Mouse (Mus musculus) MEL (cell line): ENCODE data around the gene Arhgap9. TPM values are rescaled to one million over a fixed set of nuclear protein-coding genes. Genes with fewer than 3 reads are reported as not detected.
A peak's percentile ranks its signal among the peaks of the same experiment; 100 is the strongest.
"Not testable (repeated sequence)": the region's sequence is repeated elsewhere in the genome, so short reads cannot be mapped to it uniquely, and the experiment has no call there.

Experiments
- DNase-seq: peaks from one replicate; pipeline ENCODE4 v3.0.0; 2011; ENCODE audit warnings: low read depth, low spot score
- H3K27ac ChIP-seq: 2 replicates; pipeline ENCODE4 v1.5.1; 2012; ENCODE audit warnings: low read depth, mild to moderate bottlenecking, control low read depth, low read length, moderate library complexity; ENCODE audit not compliant: control insufficient read depth
- H3K27me3 ChIP-seq, 2 experiments: fragments of 150-350 bp in 1 of 2; sonication (generic) in 1 of 2; 2 replicates each; pipeline ENCODE4 v1.6.1; 2012; ENCODE audit warnings: low read length in 2 of 2, mild to moderate bottlenecking in 2 of 2, improper control_type of control experiment in 1 of 2, moderate library complexity in 1 of 2; ENCODE audit not compliant: insufficient read depth in 2 of 2, control insufficient read depth in 1 of 2
- H3K36me3 ChIP-seq, 2 experiments: 2 replicates each; pipeline ENCODE4 v1.6.1; 2012 to 2014; ENCODE audit warnings: low read length in 2 of 2, improper control_type of control experiment in 1 of 2, inconsistent platforms in 1 of 2, mild to moderate bottlenecking in 1 of 2; ENCODE audit not compliant: insufficient read depth in 2 of 2, control insufficient read depth in 1 of 2
- H3K4me1 ChIP-seq, 2 experiments: fragments of 150-350 bp in 1 of 2; sonication (generic) in 1 of 2; 2 replicates each; pipeline ENCODE4 v1.6.1; 2012; ENCODE audit warnings: low read length in 2 of 2, improper control_type of control experiment in 1 of 2, mild to moderate bottlenecking in 1 of 2; ENCODE audit not compliant: insufficient read depth in 2 of 2, control insufficient read depth in 1 of 2
- H3K4me3 ChIP-seq, 2 experiments: fragments of 150-350 bp in 1 of 2; sonication (generic) in 1 of 2; 2 replicates each; pipeline ENCODE4 v1.5.1; 2012; ENCODE audit warnings: low read depth in 2 of 2, low read length in 2 of 2, mild to moderate bottlenecking in 2 of 2, moderate library complexity in 2 of 2, control low read depth in 1 of 2, improper control_type of control experiment in 1 of 2; ENCODE audit not compliant: control insufficient read depth in 1 of 2, insufficient read depth in 1 of 2
- H3K79me2 ChIP-seq: 2 replicates; pipeline ENCODE4 v1.6.1; 2012; ENCODE audit warnings: mild to moderate bottlenecking, low read length, moderate library complexity; ENCODE audit not compliant: control insufficient read depth, poor library complexity, insufficient read depth
- H3K9ac ChIP-seq: 2 replicates; pipeline ENCODE4 v1.6.1; 2012; ENCODE audit warnings: low read depth, mild to moderate bottlenecking, control low read depth, low read length, moderate library complexity; ENCODE audit not compliant: control insufficient read depth, poor library complexity, severe bottlenecking
- H3K9me3 ChIP-seq: fragments of 150-350 bp; sonication (generic); replicated peaks from 2 replicates; pipeline ENCODE4 v1.6.1; 2012; ENCODE audit warnings: mild to moderate bottlenecking, low read length, improper control_type of control experiment, moderate library complexity; ENCODE audit not compliant: insufficient read depth
- CTCF ChIP-seq, 3 experiments: IDR thresholded peaks in 2 of 3; conservative IDR thresholded peaks in 1 of 3; 2 replicates each; pipeline ENCODE4 v1.5.1; 2011 to 2012; ENCODE audit warnings: low read length in 3 of 3, low read depth in 2 of 3, mild to moderate bottlenecking in 2 of 3, improper control_type of control experiment in 1 of 3, inconsistent platforms in 1 of 3, mixed read lengths in 1 of 3, moderate library complexity in 1 of 3; ENCODE audit not compliant: control insufficient read depth in 1 of 3, insufficient read depth in 1 of 3, poor library complexity in 1 of 3, severe bottlenecking in 1 of 3
- EP300 ChIP-seq, 2 experiments: IDR thresholded peaks; 2 replicates each; pipeline ENCODE4 v1.6.1; 2011; ENCODE audit warnings: improper control_type of control experiment in 2 of 2, low read length in 2 of 2, low read depth in 1 of 2, mild to moderate bottlenecking in 1 of 2
- ETS1 ChIP-seq: IDR thresholded peaks from 2 replicates; pipeline ENCODE4 v1.6.1; 2012; ENCODE audit warnings: low read depth, mild to moderate bottlenecking, inconsistent platforms, low read length, improper control_type of control experiment, moderate library complexity
- MAX ChIP-seq: IDR thresholded peaks from 2 replicates; pipeline ENCODE4 v1.6.1; 2011; ENCODE audit warnings: low read length, improper control_type of control experiment
- RCOR1 ChIP-seq: IDR thresholded peaks from 2 replicates; pipeline ENCODE4 v1.6.1; 2012; ENCODE audit warnings: low read depth, mild to moderate bottlenecking, inconsistent platforms, low read length, improper control_type of control experiment
- TBP ChIP-seq: IDR thresholded peaks from 2 replicates; pipeline ENCODE4 v1.8.0; 2011; ENCODE audit warnings: low read depth, low read length, improper control_type of control experiment
- USF2 ChIP-seq, 2 experiments: IDR thresholded peaks; 2 replicates each; pipeline ENCODE4 v1.6.1; 2011 to 2012; ENCODE audit warnings: improper control_type of control experiment in 2 of 2, low read length in 2 of 2, borderline replicate concordance in 1 of 2, inconsistent platforms in 1 of 2, low read depth in 1 of 2, mild to moderate bottlenecking in 1 of 2; ENCODE audit not compliant: insufficient read depth in 1 of 2
- ZC3H11A ChIP-seq: IDR thresholded peaks from 2 replicates; pipeline ENCODE4 v1.6.1; 2012; ENCODE audit warnings: low read depth, mild to moderate bottlenecking, inconsistent platforms, low read length, improper control_type of control experiment
- ZMIZ1 ChIP-seq: IDR thresholded peaks from 2 replicates; pipeline ENCODE4 v1.6.1; 2012; ENCODE audit warnings: low read depth, mild to moderate bottlenecking, inconsistent platforms, low read length, improper control_type of control experiment, moderate library complexity
- ZNF384 ChIP-seq: IDR thresholded peaks from 2 replicates; pipeline ENCODE4 v1.6.1; 2012; ENCODE audit warnings: low read depth, mild to moderate bottlenecking, inconsistent platforms, low read length, improper control_type of control experiment
- polyA plus RNA-seq, 2 experiments: library from polyadenylated mRNA; stranded (reverse) in 1 of 2; unstranded in 1 of 2; fragments of >175 nt in 1 of 2; fragments of >200 nt in 1 of 2; gene quantifications; 2 replicates each; pipeline versions ENCODE4 v1.2.1 to v1.2.4; 2012; ENCODE audit warnings: low replicate concordance in 2 of 2, low read depth in 1 of 2; ENCODE audit not compliant: insufficient read length in 2 of 2, insufficient read depth in 1 of 2, missing spikeins in 1 of 2
- total RNA-seq: library from RNA; depleted of rRNA; stranded (reverse); fragments of 300-350 nt; gene quantifications from 2 replicates; pipeline ENCODE4 v1.2.3, GENCODE M21; 2012

The Arhgap9 gene
- total and polyA plus RNA-seq, 3 experiments = 24.4 to 41.1 TPM; not detected in 1

GRCm38 (mm10) chr10:127312356-127312676 lies 9.4 kb upstream of the Arhgap9 start (continued):
- no peak for TF ChIP-seq USF2 (IDR thresholded peaks at IDR 0.05; ENCODE audit: borderline replicate concordance in 1 of 2, insufficient read depth in 1 of 2, low read depth in 1 of 2, low read length in 2 of 2)
- TF ChIP-seq, all 39 proteins: peak for 13

GRCm38 (mm10) chr10:127312858-127313257 lies 8.9 kb upstream of the Arhgap9 start:
- H3K79me2 ChIP-seq = peaks cover 28% of the 10 kb centered on the region
- H3K27ac ChIP-seq = no peak overlapping the region; the same call in 1 of the 2 replicates
- TF ChIP-seq ZC3H11A = no peak
- TF ChIP-seq ZMIZ1 = no peak
- TF ChIP-seq ETS1 = peak; percentile 36; the same call in 1 of the 2 replicates
- TF ChIP-seq EP300 (IDR thresholded peaks at IDR 0.05; ENCODE audit: low read depth in 1 of 2, low read length in 2 of 2) = 0 out of 4 replicates have a peak, but pooled peaks have one; percentile 15
- peak; percentile 64 for TF ChIP-seq ZNF384
- peak; percentile 88 for TF ChIP-seq RCOR1
- 0 out of 2 replicates have a peak, but pooled peaks have one; percentile 8 for TF ChIP-seq MAX
- no peaks in the 10 kb centered on the region for H3K9me3 ChIP-seq
- no peak overlapping the region for H3K4me3 ChIP-seq
- peaks cover 3 to 24% of the 10 kb centered on the region in 2 experiments; a peak in 3 of 4 replicates for H3K36me3 ChIP-seq
- H3K4me1 ChIP-seq = peaks cover 5 to 29% of the 10 kb centered on the region in 2 experiments
- DNase-seq = no peak
- peak overlapping the region; percentile 40 for H3K9ac ChIP-seq
- H3K27me3 ChIP-seq = no peaks in the 10 kb centered on the region

GRCm38 (mm10) chr10:127313516-127313915 lies 8.2 kb upstream of the Arhgap9 start:
- not testable (repeated sequence) for DNase-seq, H3K9me3 ChIP-seq, H3K4me3 ChIP-seq, H3K27me3 ChIP-seq, H3K27ac ChIP-seq, H3K9ac ChIP-seq
- Histone ChIP-seq H3K79me2 (peaks cover 23% of the 10 kb centered on the region), H3K4me1 (peaks cover 6 to 30% of the 10 kb centered on the region in 2 experiments), H3K36me3 (peaks cover 3 to 25% of the 10 kb centered on the region in 2 experiments; a peak in 3 of 4 replicates)

- not testable (repeated sequence) for H3K27ac ChIP-seq
These were observed 6.8 kb upstream of the Arhgap9 start for GRCm38 (mm10) chr10:127314950-127315349.

More at GRCm38 (mm10) chr10:127314950-127315349, 6.8 kb upstream of the Arhgap9 start:
- DNase-seq = peak; percentile 46
- not testable (repeated sequence) for H3K27me3 ChIP-seq, H3K9me3 ChIP-seq, H3K9ac ChIP-seq, H3K4me3 ChIP-seq
- Histone ChIP-seq H3K4me1 (peaks cover 9 to 30% of the 10 kb centered on the region in 2 experiments), H3K36me3 (peaks cover 0 to 22% of the 10 kb centered on the region in 2 experiments; a peak in 2 of 4 replicates), H3K79me2 (peaks cover 18% of the 10 kb centered on the region)
- TF ChIP-seq MAX (0 out of 2 replicates have a peak, but pooled peaks have one; percentile 17), TBP (peak; percentile 71), CTCF (IDR thresholded peaks at IDR 0.05 in 2 of 3, conservative IDR thresholded peaks at IDR 0.05 in 1 of 3; ENCODE audit: control insufficient read depth in 1 of 3, insufficient read depth in 1 of 3, low read depth in 2 of 3, low read length in 3 of 3, poor library complexity in 1 of 3, severe bottlenecking in 1 of 3) (peak in 1 of 3 experiments; percentile 35; a peak in 1 of 6 replicates)
